Mouse (Mus musculus) heart, adult 2 months (tissue): ENCODE data around the gene Nrf1.

Source experiments
- CTCF ChIP-seq: fragments of 200-600 bp; IDR thresholded peaks from 2 replicates; pipeline ENCODE4 v1.8.1; 2022; ENCODE audit warnings: antibody characterized with exemption, mild to moderate bottlenecking, moderate library complexity
- POLR2A ChIP-seq: fragments of 200-500 bp; IDR thresholded peaks from 2 replicates; pipeline ENCODE4 v1.6.1; 2011; ENCODE audit warnings: mild to moderate bottlenecking, low read depth, low read length, control low read depth; ENCODE audit not compliant: insufficient read depth

DNA sequence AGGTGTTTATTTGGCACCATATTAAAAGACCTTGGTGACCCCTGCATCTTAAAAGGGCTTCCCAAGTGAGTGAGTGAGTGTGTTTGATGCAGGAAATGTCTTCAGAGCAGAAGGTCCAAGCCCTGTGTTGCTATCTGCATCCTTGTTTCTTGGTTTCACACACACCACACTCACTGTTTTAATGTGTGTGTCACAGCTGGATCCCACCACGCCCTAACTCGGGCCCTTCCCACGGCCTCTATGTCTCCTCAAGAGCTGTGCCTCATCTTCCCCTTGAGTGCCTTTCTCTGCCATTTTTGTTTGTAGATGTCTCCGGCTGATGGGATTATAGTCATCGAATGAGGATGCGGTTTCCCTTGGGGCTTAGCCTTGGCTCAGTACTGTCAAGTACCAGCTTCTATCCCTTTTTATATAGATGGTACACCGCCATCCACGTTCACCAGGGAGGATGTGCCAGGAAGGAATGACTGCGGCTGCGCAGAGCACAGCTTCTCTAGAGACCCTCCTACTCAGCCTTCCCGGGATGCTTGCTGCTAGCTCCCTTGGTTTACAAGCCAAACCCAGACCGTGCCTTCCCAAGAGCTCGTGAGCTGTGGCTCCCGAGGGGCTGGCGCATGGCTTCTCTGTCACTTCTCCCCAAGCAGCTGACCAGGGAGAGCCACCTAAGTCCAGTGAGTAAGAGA lies 106.1 kb downstream of the Nrf1 start:
- TF ChIP-seq POLR2A (no peak), CTCF (no peak)
